Mouse (Mus musculus): Measurements from ENCODE around the gene Csn3. TPM values are rescaled to one million over a fixed set of nuclear protein-coding genes. Genes with fewer than 3 reads are reported as not detected.

Gene Csn3
- total RNA-seq (2022) = not detected

GRCm38 (mm10) chr5:87925372-87925771 is at the start of gene Csn3:
Gene Csn3, plus strand, starts transcription at chr5:87925579.
- DNase-seq (ENCODE audit: low spot score in 2 of 2) = no peak

DNA sequence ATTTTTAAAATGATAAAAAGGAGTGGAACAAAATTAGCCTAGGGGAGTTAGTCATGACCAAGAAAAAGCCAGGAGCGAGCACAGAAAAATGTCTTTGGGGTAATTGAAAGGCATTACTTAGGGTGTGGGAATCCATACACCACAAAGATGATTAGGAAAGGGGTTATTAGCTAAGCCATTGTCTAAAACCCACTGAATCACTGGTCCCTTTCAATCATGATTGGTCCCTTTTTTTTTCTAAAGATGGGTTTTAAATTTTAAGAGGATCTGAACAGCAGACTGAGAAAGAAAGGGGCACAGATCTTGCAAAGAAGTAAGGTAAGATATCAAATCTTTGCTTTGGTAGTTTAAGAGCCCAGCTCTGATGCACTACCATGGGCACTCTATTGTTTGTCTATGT is 40.6 kb upstream of the Csn3 start, which contains the start of gene Odam:
TSS of gene Odam (plus strand) at position 301 of the 400 bp plus-strand sequence.
- DNase-seq (ENCODE audit: low spot score in 2 of 2) = no peak

GRCm38 (mm10) chr5:87931603-87932002 is 6.2 kb downstream of the Csn3 start:
- no peak for DNase-seq (ENCODE audit: low spot score in 2 of 2)

- DNase-seq (ENCODE audit: low spot score in 2 of 2) = no peak
Observed at GRCm38 (mm10) chr5:87940752-87941151, 15.4 kb downstream of the Csn3 start.

DNA sequence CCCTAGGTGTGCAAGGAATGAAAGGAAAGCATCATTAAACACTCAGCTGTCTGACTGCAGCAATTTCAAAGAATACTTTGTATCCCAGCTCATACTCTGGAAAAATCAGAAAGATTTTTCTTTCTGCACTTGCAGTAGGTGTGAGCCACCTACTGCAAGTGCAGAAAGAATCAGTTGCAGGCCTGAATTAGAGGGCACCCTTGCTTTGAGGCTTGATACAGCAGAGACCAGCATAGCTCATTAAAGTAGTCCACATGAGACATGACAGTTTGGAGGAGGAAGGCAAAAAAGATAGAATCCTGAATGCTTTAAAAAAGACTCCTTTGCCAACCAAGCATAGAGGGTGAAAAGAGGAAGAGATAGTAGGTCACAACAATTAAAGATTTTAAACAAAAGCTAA is 17.1 kb downstream of the Csn3 start:
- DNase-seq (ENCODE audit: low spot score in 2 of 2) = no peak

- no peak for DNase-seq (ENCODE audit: low spot score in 2 of 2)
Observed at GRCm38 (mm10) chr5:87951836-87952235, 26.5 kb downstream of the Csn3 start.

DNA sequence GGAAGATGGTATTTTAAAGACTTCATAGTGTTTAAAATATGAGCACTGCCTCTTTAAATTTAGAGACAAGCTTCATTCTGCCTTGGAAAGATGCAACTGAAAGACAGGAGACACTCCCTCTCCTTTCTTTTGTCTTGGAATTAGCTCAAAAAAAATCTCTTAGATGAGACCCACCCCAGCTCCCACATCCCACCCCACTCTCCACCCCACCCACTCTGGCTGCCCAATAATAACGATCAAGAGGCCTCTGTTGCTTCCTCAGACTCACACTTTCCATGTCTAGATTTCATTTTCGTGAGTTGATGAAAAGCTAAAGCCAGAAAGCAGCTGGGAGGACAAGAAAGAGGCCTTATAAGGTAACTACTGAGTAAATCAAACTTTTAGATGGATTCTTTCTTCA is 43.8 kb downstream of the Csn3 start, which contains the start of the genes 2310003L06Rik and Gm28434:
TSS of gene 2310003L06Rik (plus strand) at position 259 of the 400 bp plus-strand sequence.
TSS of gene Gm28434 (plus strand) at position 317 of the 400 bp plus-strand sequence.
- DNase-seq (ENCODE audit: low spot score in 2 of 2) = no peak

GRCm38 (mm10) chr5:87979139-87979538 is 53.8 kb downstream of the Csn3 start, which contains the start of gene Cabs1:
Gene Cabs1, plus strand, starts transcription at chr5:87979439.
- no peak for DNase-seq (ENCODE audit: low spot score in 2 of 2)

Other genes with a start within 250 kb of the Csn3 start
- not detected for gene Csn2, start 225.9 kb upstream of the Csn3 start, total RNA-seq (2022)
- not detected for gene Csn1s2a, start 151.0 kb upstream of the Csn3 start, total RNA-seq (2022)
- not detected for gene Csn1s2b, start 117.5 kb upstream of the Csn3 start, total RNA-seq (2022)
- gene Prr27, start 99.9 kb upstream of the Csn3 start, total RNA-seq (2022) = not detected
- not detected for gene Odam, start 40.5 kb upstream of the Csn3 start, total RNA-seq (2022)
- not detected for gene 2310003L06Rik, start 43.9 kb downstream of the Csn3 start, total RNA-seq (2022)
- gene Gm28434, start 43.9 kb downstream of the Csn3 start, total RNA-seq (2022) = not detected
- not detected for gene Cabs1, start 53.9 kb downstream of the Csn3 start, total RNA-seq (2022)
- gene Smr3a, start 77.0 kb downstream of the Csn3 start, total RNA-seq (2022) = not detected
- not detected for gene Smr2, start 161.0 kb downstream of the Csn3 start, total RNA-seq (2022)
- gene Gm11116, start 186.0 kb downstream of the Csn3 start, total RNA-seq (2022) = not detected
- not detected for gene Gm11115, start 228.5 kb downstream of the Csn3 start, total RNA-seq (2022)

Measured in left cerebral cortex, adult 8-10 months (tissue).